Mouse (Mus musculus) E14TG2a.4 (cell line): Measurements from ENCODE around the gene Raver2.

Source experiments
- H3K27me3 ChIP-seq: 2 replicates; pipeline ENCODE4 v1.6.1; 2014; ENCODE audit warnings: low read length, control low read depth; ENCODE audit not compliant: insufficient read depth
- H3K36me3 ChIP-seq: 2 replicates; pipeline ENCODE4 v1.6.1; 2014; ENCODE audit warnings: low read length, control low read depth; ENCODE audit not compliant: insufficient read depth
- H3K4me1 ChIP-seq: replicated peaks from 2 replicates; pipeline ENCODE4 v1.6.1; 2014; ENCODE audit warnings: low read depth, low read length, control low read depth
- H3K4me3 ChIP-seq: replicated peaks from 2 replicates; pipeline ENCODE4 v1.5.1; 2014; ENCODE audit warnings: mild to moderate bottlenecking, low read length
- H3K9me3 ChIP-seq: 2 replicates; pipeline ENCODE4 v1.6.1; 2014; ENCODE audit warnings: low read length, control low read depth
- CTCF ChIP-seq: conservative IDR thresholded peaks from 2 replicates; pipeline ENCODE4 v1.5.1; 2014; ENCODE audit warnings: low read length
- NANOG ChIP-seq: IDR thresholded peaks from 2 replicates; pipeline ENCODE4 v1.6.1; 2014; ENCODE audit warnings: borderline replicate concordance, low read length, mixed read lengths
- POU5F1 ChIP-seq: IDR thresholded peaks from 2 replicates; pipeline ENCODE4 v1.6.1; 2014; ENCODE audit warnings: low read length, borderline replicate concordance

Gene Raver2

GRCm38 (mm10) chr4:101068786-101069153, at the start of gene Raver2:
Gene Raver2 (plus strand): TSS chr4:101068983.
- no peaks in the 10 kb centered on the region for H3K36me3 ChIP-seq

GRCm38 (mm10) chr4:101020596-101020995, 48.2 kb upstream of the Raver2 start, which contains the start of gene Gm10577:
Gene Gm10577 (minus strand): TSS chr4:101020696.
- no peak for TF ChIP-seq POU5F1
- TF ChIP-seq NANOG, result no peak
- no peak for TF ChIP-seq CTCF

More at GRCm38 (mm10) chr4:101068786-101069153, at the start of gene Raver2:
- H3K4me1 ChIP-seq, result peaks cover 8% of the 10 kb centered on the region
- TF ChIP-seq NANOG (no peak), CTCF (no peak)
- no peaks in the 10 kb centered on the region for H3K9me3 ChIP-seq
- peak within 1 kb of the TSS; percentile 91 for H3K4me3 ChIP-seq
- H3K27me3 ChIP-seq, result peaks cover 38% of the 10 kb centered on the region

GRCm38 (mm10) chr4:101026566-101026965, 42.2 kb upstream of the Raver2 start:
- no peak overlapping the region for H3K4me3 ChIP-seq
- no peaks in the 10 kb centered on the region for H3K4me1 ChIP-seq
- no peaks in the 10 kb centered on the region for H3K36me3 ChIP-seq
- H3K9me3 ChIP-seq, result peaks cover 17% of the 10 kb centered on the region
- TF ChIP-seq NANOG (no peak), POU5F1 (no peak), CTCF (no peak)
- H3K27me3 ChIP-seq, result no peaks in the 10 kb centered on the region

More at GRCm38 (mm10) chr4:101020596-101020995, 48.2 kb upstream of the Raver2 start, which contains the start of gene Gm10577:
- no peaks in the 10 kb centered on the region for H3K36me3 ChIP-seq
- no peaks in the 10 kb centered on the region for H3K4me1 ChIP-seq
- no peaks in the 10 kb centered on the region for H3K27me3 ChIP-seq
- peaks cover 17% of the 10 kb centered on the region for H3K9me3 ChIP-seq
- no peak within 1 kb of the TSS for H3K4me3 ChIP-seq

GRCm38 (mm10) chr4:101026995-101027394, 41.8 kb upstream of the Raver2 start:
- Histone ChIP-seq H3K9me3 (peaks cover 15% of the 10 kb centered on the region), H3K36me3 (no peaks in the 10 kb centered on the region), H3K4me3 (no peak overlapping the region), H3K4me1 (no peaks in the 10 kb centered on the region), H3K27me3 (no peaks in the 10 kb centered on the region)
- TF ChIP-seq POU5F1 (no peak), CTCF (no peak), NANOG (no peak)

- Histone ChIP-seq H3K36me3 (no peaks in the 10 kb centered on the region), H3K4me1 (no peaks in the 10 kb centered on the region), H3K27me3 (no peaks in the 10 kb centered on the region), H3K9me3 (peaks cover 6% of the 10 kb centered on the region), H3K4me3 (no peak overlapping the region)
- TF ChIP-seq POU5F1 (no peak), NANOG (no peak), CTCF (no peak)
Measured at GRCm38 (mm10) chr4:101027852-101028411, 40.9 kb upstream of the Raver2 start.

GRCm38 (mm10) chr4:101033047-101033446, 35.7 kb upstream of the Raver2 start:
- Histone ChIP-seq H3K4me1 (no peaks in the 10 kb centered on the region), H3K9me3 (no peaks in the 10 kb centered on the region), H3K36me3 (no peaks in the 10 kb centered on the region), H3K4me3 (no peak overlapping the region), H3K27me3 (no peaks in the 10 kb centered on the region; the same call in 1 of the 2 replicates)
- TF ChIP-seq CTCF, result no peak
- TF ChIP-seq NANOG, result no peak
- TF ChIP-seq POU5F1, result no peak

GRCm38 (mm10) chr4:101035131-101035530, 33.7 kb upstream of the Raver2 start:
- TF ChIP-seq NANOG (no peak), CTCF (no peak), POU5F1 (no peak)
- Histone ChIP-seq H3K36me3 (no peaks in the 10 kb centered on the region), H3K27me3 (no peaks in the 10 kb centered on the region; the same call in 1 of the 2 replicates), H3K9me3 (no peaks in the 10 kb centered on the region), H3K4me1 (no peaks in the 10 kb centered on the region), H3K4me3 (no peak overlapping the region)

- no peak overlapping the region for H3K4me3 ChIP-seq
- no peaks in the 10 kb centered on the region for H3K4me1 ChIP-seq
- H3K9me3 ChIP-seq, result no peaks in the 10 kb centered on the region
- no peaks in the 10 kb centered on the region for H3K36me3 ChIP-seq
- H3K27me3 ChIP-seq, result no peaks in the 10 kb centered on the region; the same call in 1 of the 2 replicates
- TF ChIP-seq CTCF (no peak), NANOG (no peak), POU5F1 (no peak)
Measured at GRCm38 (mm10) chr4:101037156-101037555, 31.6 kb upstream of the Raver2 start.

GRCm38 (mm10) chr4:101043691-101044090, 25.1 kb upstream of the Raver2 start:
- Histone ChIP-seq H3K9me3 (no peaks in the 10 kb centered on the region), H3K27me3 (0 out of 2 replicates have a peak, but pooled peaks cover 5% of the 10 kb centered on the region), H3K4me3 (no peak overlapping the region), H3K36me3 (no peaks in the 10 kb centered on the region), H3K4me1 (no peaks in the 10 kb centered on the region)
- no peak for TF ChIP-seq CTCF
- no peak for TF ChIP-seq POU5F1
- TF ChIP-seq NANOG, result no peak
